Mouse (Mus musculus) adrenal gland, postnatal 14 days (tissue): ENCODE results near the gene Fyn. TPM values are rescaled to one million over a fixed set of nuclear protein-coding genes. Genes with fewer than 3 reads are reported as not detected.

ENCODE experiments used
- DNase-seq: peaks from one replicate; pipeline ENCODE4 v3.0.0; 2021; ENCODE audit warnings: mixed read lengths
- total RNA-seq: library from RNA; stranded (reverse); gene quantifications from 2 replicates; pipeline ENCODE4 v1.2.3, GENCODE M21; 2021

Fyn gene
- total RNA-seq, 1 experiment from 2014 or later = 51.8 TPM

- no peak for DNase-seq
Observed at GRCm38 (mm10) chr10:39612633-39612988, 244.0 kb downstream of the Fyn start, which contains the start of gene Traf3ip2. Gene Traf3ip2, plus strand, starts transcription at chr10:39612934.

GRCm38 (mm10) chr10:39612989-39613831, 244.6 kb downstream of the Fyn start:
- DNase-seq = peak; percentile 86

DNA sequence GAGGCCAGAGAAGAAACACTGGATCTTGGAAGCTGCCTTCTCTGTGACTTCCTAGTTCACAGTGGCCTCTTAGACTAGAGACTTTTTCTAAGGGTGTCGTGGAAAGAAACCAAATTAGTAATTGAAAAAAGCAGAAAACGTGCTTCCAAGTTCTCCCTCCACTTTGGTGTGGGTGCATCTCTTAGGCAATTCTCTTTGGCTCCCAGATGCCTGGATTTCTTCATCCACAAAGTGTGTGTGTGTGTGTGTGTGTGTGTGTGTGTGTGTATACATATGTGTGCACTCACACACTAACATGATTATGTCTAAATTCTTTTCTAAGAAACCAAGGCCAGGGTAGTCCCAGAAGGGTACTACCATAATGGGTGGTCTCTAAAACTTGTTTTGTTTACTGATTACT, 245.3 kb downstream of the Fyn start:
- DNase-seq = peak; percentile 63

GRCm38 (mm10) chr10:39614676-39615075, 246.0 kb downstream of the Fyn start:
- DNase-seq = peak; percentile 85

Other genes starting within 250 kb of the Fyn start
- gene Fam229b, start 234.9 kb upstream of the Fyn start, total RNA-seq = 3.0 and 4.5 TPM in 2 replicates
- gene Tube1, start 234.9 kb upstream of the Fyn start, total RNA-seq = 1.6 and 2.3 TPM in 2 replicates
- 0.33 and 0.34 TPM in 2 replicates for gene Ccn6, start 205.1 kb upstream of the Fyn start, total RNA-seq
- 14.6 and 21.9 TPM in 2 replicates for gene Traf3ip2, start 244.1 kb downstream of the Fyn start, total RNA-seq